Mouse (Mus musculus) limb, embryonic 10.5 days (tissue): ENCODE measurements around the gene Cep131. TPM values are rescaled to one million over a fixed set of nuclear protein-coding genes. Genes with fewer than 3 reads are reported as not detected.

ENCODE experiments used
- DNase-seq: peaks from one replicate; pipeline ENCODE4 v3.0.0-alpha.2; 2017; ENCODE audit warnings: low spot score
- H3K27ac ChIP-seq: fragments of 300-500 bp; sonication (generic); 2 replicates; pipeline ENCODE4 v1.5.1; 2016; ENCODE audit warnings: mild to moderate bottlenecking
- H3K27me3 ChIP-seq: fragments of 300-500 bp; sonication (generic); 2 replicates; pipeline ENCODE4 v1.6.1; 2016; ENCODE audit warnings: low read depth, mild to moderate bottlenecking; ENCODE audit not compliant: poor library complexity, severe bottlenecking
- H3K36me3 ChIP-seq: fragments of 300-500 bp; sonication (generic); 2 replicates; pipeline ENCODE4 v1.6.1; 2016; ENCODE audit warnings: mild to moderate bottlenecking, moderate library complexity
- H3K4me1 ChIP-seq: fragments of 300-500 bp; sonication (generic); 2 replicates; pipeline ENCODE4 v1.6.1; 2016
- H3K4me3 ChIP-seq: fragments of 300-500 bp; sonication (generic); 2 replicates; pipeline ENCODE4 v1.5.1; 2016; ENCODE audit warnings: mild to moderate bottlenecking, moderate library complexity
- H3K9me3 ChIP-seq: fragments of 300-500 bp; sonication (generic); replicated peaks from 2 replicates; pipeline ENCODE4 v1.6.1; 2016; ENCODE audit warnings: mild to moderate bottlenecking
- WGBS: fragments of 180-500 bp; shearing (Covaris S2); methylation state at CpG from one replicate; pipeline ENCODE4 v1.1.7; 2016; 5-methylcytosine and 5-hydroxymethylcytosine counted together
- polyA plus RNA-seq: library from polyadenylated mRNA; unstranded; fragments of >200 nt; fragmentation: Nextera tagmentation; extraction: Ambion mirVana; gene quantifications from 2 replicates; pipeline ENCODE4 v1.2.1, GENCODE M21; 2016

The Cep131 gene
- polyA plus RNA-seq, result 46.7 and 55.2 TPM in 2 replicates

- under 1% methylated on average over 41 of the region's 42 CpGs for WGBS
- Histone ChIP-seq H3K27me3 (no peaks in the 10 kb centered on the region), H3K9me3 (no peaks in the 10 kb centered on the region), H3K4me1 (peaks cover 33% of the 10 kb centered on the region), H3K36me3 (peaks cover 48% of the 10 kb centered on the region), H3K27ac (peak within 1 kb of the TSS; percentile 94), H3K4me3 (peak within 1 kb of the TSS; percentile 96)
- DNase-seq, result peak; percentile 96
Measured at GRCm38 (mm10) chr11:120086702-120087152, at the start of gene Cep131. TSS of gene Cep131 (minus strand) at chr11:120086827.

DNA sequence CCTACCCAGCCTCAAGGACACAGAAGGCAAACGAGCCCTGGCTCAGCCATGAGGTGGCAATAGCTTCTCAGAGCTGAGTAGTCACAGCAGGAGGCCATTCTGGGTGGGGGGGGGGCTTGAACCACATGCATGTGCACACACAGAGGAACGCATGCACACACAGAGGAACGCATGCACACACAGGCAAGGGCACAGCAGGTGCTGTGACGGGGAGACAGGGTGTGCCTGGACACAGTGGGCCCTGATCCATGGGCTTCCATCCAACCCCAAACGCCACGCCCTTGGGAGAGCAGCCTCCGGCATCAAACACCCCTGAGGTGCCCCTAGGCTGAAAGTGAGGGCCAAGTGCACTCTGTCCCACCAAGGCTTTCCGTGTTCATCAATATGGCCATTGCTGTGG, 49.6 kb upstream of the Cep131 start:
- Histone ChIP-seq H3K4me1 (peaks cover 30% of the 10 kb centered on the region), H3K27ac (peak overlapping the region; percentile 37; the same call in 1 of the 2 replicates), H3K9me3 (no peaks in the 10 kb centered on the region), H3K27me3 (no peaks in the 10 kb centered on the region), H3K4me3 (no peak overlapping the region), H3K36me3 (peaks cover 81% of the 10 kb centered on the region)
- WGBS, result 92% methylated on average over 8 of the region's 8 CpGs
- no peak for DNase-seq

GRCm38 (mm10) chr11:120134847-120135530, 48.4 kb upstream of the Cep131 start:
- DNase-seq, result no peak
- 96% methylated on average over 9 of the region's 9 CpGs for WGBS
- peaks cover 30% of the 10 kb centered on the region for H3K4me1 ChIP-seq
- H3K36me3 ChIP-seq, result peaks cover 85% of the 10 kb centered on the region
- H3K4me3 ChIP-seq, result no peak overlapping the region
- H3K27ac ChIP-seq, result no peak overlapping the region
- H3K9me3 ChIP-seq, result no peaks in the 10 kb centered on the region
- H3K27me3 ChIP-seq, result no peaks in the 10 kb centered on the region

DNA sequence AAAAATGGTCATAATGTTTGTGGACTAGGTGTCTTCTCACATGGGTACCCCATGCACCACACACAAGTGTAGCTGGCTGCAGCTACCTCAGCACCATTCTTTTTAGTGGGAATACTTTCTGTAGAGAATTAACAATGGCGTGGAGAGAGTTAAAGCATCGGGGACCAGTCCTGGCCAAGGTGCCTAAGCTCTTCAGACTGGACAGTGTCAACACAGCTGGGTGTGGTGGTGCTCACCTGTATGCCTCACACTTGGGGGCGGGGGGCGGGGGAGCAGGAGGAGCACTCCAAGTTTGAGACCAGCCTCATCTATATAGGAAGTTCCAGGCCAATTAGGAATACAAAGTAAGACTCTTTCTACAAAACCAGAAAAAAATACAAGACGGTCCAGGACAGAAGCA, 47.5 kb upstream of the Cep131 start:
- DNase-seq, result no peak
- Histone ChIP-seq H3K36me3 (peaks cover 90% of the 10 kb centered on the region), H3K4me3 (no peak overlapping the region), H3K9me3 (no peaks in the 10 kb centered on the region), H3K27ac (no peak overlapping the region), H3K27me3 (no peaks in the 10 kb centered on the region), H3K4me1 (peaks cover 30% of the 10 kb centered on the region)
- WGBS, result 95% methylated on average over 5 of the region's 5 CpGs

DNA sequence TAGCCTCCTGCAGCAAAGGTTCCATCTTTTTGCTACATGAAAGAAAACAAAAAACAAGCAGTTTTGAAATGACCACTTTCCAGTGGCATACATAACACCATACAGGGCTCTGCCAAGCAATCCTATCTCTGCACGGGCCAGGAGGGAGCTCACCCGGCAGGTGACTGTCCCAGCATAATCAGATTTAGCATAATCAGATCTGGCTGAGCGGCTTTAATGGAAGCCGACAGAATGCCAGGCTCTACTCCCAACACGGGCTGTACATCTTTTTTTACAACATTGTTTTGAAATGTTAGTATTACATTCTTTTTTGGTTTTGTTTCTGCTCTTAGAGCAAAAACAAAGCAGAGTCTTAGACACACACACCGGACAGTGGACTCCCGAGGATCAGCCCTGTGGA, 42.7 kb upstream of the Cep131 start:
- Histone ChIP-seq H3K36me3 (peaks cover 91% of the 10 kb centered on the region), H3K27me3 (no peaks in the 10 kb centered on the region), H3K27ac (no peak overlapping the region), H3K9me3 (no peaks in the 10 kb centered on the region), H3K4me1 (no peaks in the 10 kb centered on the region), H3K4me3 (no peak overlapping the region)
- WGBS, result 93% methylated on average over 7 of the region's 7 CpGs
- no peak for DNase-seq

DNA sequence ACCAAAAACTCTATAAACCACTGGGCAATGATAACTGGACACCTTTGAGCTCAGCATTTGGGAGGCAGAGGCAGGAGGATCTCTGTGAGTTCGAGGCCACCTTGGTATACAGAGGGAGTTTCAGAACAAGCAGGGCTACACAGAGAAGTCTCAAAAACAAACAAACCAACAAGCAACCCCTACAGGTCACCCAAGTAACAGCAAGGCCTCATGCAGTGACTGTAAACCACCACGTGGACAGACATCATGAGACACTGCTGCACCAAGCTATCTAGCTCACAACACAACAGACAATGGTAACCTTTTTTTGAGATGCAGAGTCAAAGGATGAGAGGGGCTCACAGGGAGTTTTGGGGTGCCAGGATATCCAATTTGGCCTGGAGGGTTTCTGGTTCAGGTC, 40.2 kb upstream of the Cep131 start:
- Histone ChIP-seq H3K9me3 (no peaks in the 10 kb centered on the region), H3K4me1 (peaks cover 9% of the 10 kb centered on the region; the same call in 1 of the 2 replicates), H3K27ac (no peak overlapping the region), H3K36me3 (peaks cover 88% of the 10 kb centered on the region), H3K4me3 (no peak overlapping the region), H3K27me3 (no peaks in the 10 kb centered on the region)
- WGBS, result 90% methylated on average over 2 of the region's 2 CpGs
- no peak for DNase-seq

GRCm38 (mm10) chr11:120122126-120122525, 35.5 kb upstream of the Cep131 start:
- H3K4me3 ChIP-seq, result no peak overlapping the region
- H3K27ac ChIP-seq, result peak overlapping the region; percentile 36; the same call in 1 of the 2 replicates
- no peak for DNase-seq
- peaks cover 22% of the 10 kb centered on the region for H3K4me1 ChIP-seq
- 91% methylated on average over 12 of the region's 12 CpGs for WGBS
- no peaks in the 10 kb centered on the region for H3K9me3 ChIP-seq
- H3K36me3 ChIP-seq, result peaks cover 86% of the 10 kb centered on the region
- no peaks in the 10 kb centered on the region for H3K27me3 ChIP-seq

DNA sequence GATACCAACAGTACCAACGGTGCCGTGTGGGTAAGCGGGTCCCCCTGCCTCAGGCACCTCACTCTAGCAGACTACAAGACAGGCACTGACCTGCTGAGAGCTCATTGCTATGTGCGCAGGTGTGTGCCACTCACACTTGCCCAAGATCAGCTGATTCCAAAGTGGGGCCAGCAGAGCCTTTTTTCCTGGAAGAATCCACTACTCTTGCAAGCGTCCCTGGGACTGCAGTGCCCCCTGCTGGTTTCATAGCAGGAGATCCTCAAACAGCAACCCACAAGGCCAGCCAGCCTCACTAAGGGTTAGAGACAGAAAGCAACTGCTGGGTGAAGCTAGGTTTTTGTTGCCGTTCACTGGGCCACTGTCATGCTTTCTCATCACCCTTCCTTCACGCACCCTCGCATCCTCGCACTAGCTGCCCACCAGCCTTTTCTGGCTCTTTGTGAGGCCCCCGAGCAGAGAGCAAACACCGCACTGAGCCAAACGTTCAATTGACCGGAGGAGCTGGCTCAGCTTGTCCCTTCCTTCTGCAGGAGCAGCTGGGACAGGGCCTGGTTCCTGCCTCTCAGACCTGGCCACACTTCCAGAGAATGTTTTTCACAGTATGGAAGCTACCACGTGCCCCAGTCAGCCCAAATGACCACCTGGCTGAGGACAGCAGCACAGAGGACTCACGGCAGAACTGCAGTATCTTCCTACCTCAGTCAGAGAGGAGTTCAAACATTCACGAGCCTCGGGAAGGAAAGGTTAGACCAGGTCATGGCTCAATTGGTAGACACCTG, 34.2 kb upstream of the Cep131 start:
- Histone ChIP-seq H3K36me3 (peaks cover 90% of the 10 kb centered on the region), H3K9me3 (no peaks in the 10 kb centered on the region), H3K27ac (0 out of 2 replicates have a peak overlapping the region, but pooled peaks have one; percentile 12), H3K4me1 (peaks cover 26% of the 10 kb centered on the region), H3K4me3 (no peak overlapping the region), H3K27me3 (no peaks in the 10 kb centered on the region)
- WGBS, result 86% methylated on average over 17 of the region's 17 CpGs
- peak; percentile 73 for DNase-seq

DNA sequence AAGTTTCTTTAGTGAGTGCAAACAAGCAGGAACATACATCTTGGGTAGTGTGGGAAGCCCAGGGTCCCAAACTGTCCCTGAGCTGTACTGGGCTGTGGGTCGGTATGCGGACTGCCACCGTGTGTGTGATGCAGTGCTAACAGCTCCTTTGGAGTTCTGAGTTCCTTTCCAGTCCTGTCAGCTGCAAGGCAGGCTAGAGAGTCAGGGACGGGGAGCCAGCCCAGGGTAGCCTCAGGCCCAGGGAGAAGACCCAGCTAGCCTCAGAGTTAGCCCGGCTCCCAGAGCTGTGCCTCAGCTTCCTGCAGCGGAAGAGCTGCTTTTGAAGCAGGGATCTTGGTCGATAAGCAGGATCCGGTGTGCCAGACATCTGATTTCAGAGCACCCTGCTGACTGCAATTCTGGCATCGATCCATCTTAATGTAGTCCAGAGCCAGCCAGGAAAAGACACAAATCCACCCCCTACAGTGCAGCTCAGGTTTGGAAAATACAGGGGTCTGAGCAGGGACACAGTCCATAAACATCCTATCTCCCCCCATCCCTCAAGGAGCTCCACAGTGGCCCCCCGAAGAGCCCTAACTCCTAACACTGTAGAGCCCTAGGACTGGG, 33.4 kb upstream of the Cep131 start:
- Histone ChIP-seq H3K27me3 (no peaks in the 10 kb centered on the region), H3K36me3 (peaks cover 91% of the 10 kb centered on the region), H3K27ac (no peak overlapping the region; the same call in 1 of the 2 replicates), H3K9me3 (no peaks in the 10 kb centered on the region), H3K4me3 (no peak overlapping the region), H3K4me1 (peaks cover 33% of the 10 kb centered on the region)
- no peak for DNase-seq
- WGBS, result 89% methylated on average over 10 of the region's 10 CpGs

DNA sequence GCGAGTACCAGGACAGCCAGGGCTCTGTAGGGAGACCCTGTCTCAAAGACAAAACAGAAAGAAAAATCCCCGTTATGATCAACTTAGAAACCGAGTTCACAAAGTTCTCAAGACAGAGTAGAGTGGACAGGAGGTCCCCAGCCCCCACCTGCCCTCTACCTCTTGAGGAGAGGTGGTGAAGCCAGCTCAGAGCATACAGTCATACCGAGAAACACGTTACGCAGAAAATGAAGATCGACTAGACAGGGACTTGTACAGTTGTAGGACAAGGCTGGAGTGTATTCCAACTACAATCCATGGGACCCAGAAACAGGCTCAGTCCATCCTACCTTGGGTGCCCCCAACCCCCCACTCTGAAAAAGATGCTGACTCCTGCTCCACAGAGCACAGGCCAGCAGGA, 32.5 kb upstream of the Cep131 start:
- 96% methylated on average over 7 of the region's 7 CpGs for WGBS
- Histone ChIP-seq H3K4me3 (no peak overlapping the region), H3K4me1 (peaks cover 42% of the 10 kb centered on the region), H3K36me3 (peaks cover 94% of the 10 kb centered on the region), H3K9me3 (no peaks in the 10 kb centered on the region), H3K27me3 (no peaks in the 10 kb centered on the region), H3K27ac (peak overlapping the region; percentile 27; the same call in 1 of the 2 replicates)
- no peak for DNase-seq

GRCm38 (mm10) chr11:120117626-120118025, 31.0 kb upstream of the Cep131 start:
- no peak for DNase-seq
- no peak overlapping the region for H3K4me3 ChIP-seq
- peaks cover 93% of the 10 kb centered on the region for H3K36me3 ChIP-seq
- H3K27ac ChIP-seq, result no peak overlapping the region
- H3K27me3 ChIP-seq, result no peaks in the 10 kb centered on the region
- WGBS, result 90% methylated on average over 2 of the region's 2 CpGs
- H3K4me1 ChIP-seq, result peaks cover 45% of the 10 kb centered on the region
- no peaks in the 10 kb centered on the region for H3K9me3 ChIP-seq

DNA sequence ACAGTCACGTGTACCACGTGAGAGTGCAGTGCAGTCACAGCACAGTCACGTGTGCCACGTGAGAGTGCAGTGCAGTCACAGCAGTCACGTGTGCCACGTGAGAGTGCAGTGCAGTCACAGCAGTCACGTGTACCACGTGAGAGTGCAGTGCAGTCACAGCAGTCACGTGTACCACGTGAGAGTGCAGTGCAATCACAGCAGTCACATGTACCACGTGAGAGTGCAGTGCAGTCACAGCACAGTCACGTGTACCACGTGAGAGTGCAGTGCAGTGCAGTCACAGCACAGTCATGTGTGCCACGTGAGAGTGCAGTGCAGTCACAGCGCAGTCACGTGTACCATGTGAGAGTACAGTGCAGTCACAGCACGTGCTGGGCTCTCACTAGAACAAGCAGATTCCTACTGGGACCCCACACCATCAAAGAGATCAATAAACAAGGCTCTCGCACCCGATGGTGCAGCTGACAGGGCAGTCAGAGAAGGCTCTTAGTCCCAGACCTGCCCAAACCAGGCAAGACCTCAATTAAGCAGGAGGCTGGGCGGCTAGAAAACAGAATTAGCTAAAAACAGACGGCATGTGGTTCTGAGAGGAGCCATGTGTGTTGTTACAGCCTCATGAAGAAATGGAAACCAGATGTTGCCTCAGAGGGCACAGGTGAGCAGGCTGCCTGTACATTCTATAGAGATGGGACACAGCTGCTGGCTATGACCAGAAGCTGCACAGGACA, 28.0 kb upstream of the Cep131 start:
- Histone ChIP-seq H3K27ac (peak overlapping the region; percentile 71), H3K36me3 (peaks cover 80% of the 10 kb centered on the region)
- 69% methylated on average over 21 of the region's 21 CpGs for WGBS

More for the DNA sequence above, 28.0 kb upstream of the Cep131 start:
- H3K4me3 ChIP-seq, result no peak overlapping the region
- peak; percentile 82 for DNase-seq
- no peaks in the 10 kb centered on the region for H3K27me3 ChIP-seq
- no peaks in the 10 kb centered on the region for H3K9me3 ChIP-seq
- H3K4me1 ChIP-seq, result peaks cover 45% of the 10 kb centered on the region
